Mouse (Mus musculus) forebrain, embryonic 12.5 days (tissue): ENCODE data around the gene Cnih3. TPM values are rescaled to one million over a fixed set of nuclear protein-coding genes. Genes with fewer than 3 reads are reported as not detected.

Experiments
- ATAC-seq: fragments of 200-750 bp; cut with Nextera tagmentation; 2 replicates; pipeline ENCODE4 v1.8.0; 2017; ENCODE audit warnings: moderate TSS enrichment; ENCODE audit not compliant: low FRiP score
- H3K27ac ChIP-seq: fragments of 300-500 bp; sonication (generic); 2 replicates; pipeline ENCODE4 v1.5.1; 2016; ENCODE audit warnings: mild to moderate bottlenecking
- H3K27me3 ChIP-seq: fragments of 300-500 bp; sonication (generic); 2 replicates; pipeline ENCODE4 v1.6.1; 2016; ENCODE audit warnings: mild to moderate bottlenecking
- H3K36me3 ChIP-seq: fragments of 300-500 bp; sonication (generic); replicated peaks from 2 replicates; pipeline ENCODE4 v1.6.1; 2016; ENCODE audit warnings: mild to moderate bottlenecking
- H3K4me1 ChIP-seq: fragments of 300-500 bp; sonication (generic); 2 replicates; pipeline ENCODE4 v1.6.1; 2016
- H3K4me2 ChIP-seq: fragments of 300-500 bp; sonication (generic); 2 replicates; pipeline ENCODE4 v1.6.1; 2016; ENCODE audit warnings: mild to moderate bottlenecking, moderate library complexity
- H3K4me3 ChIP-seq: fragments of 300-500 bp; sonication (generic); replicated peaks from 2 replicates; pipeline ENCODE4 v1.5.1; 2016; ENCODE audit warnings: mild to moderate bottlenecking
- H3K9ac ChIP-seq: fragments of 300-500 bp; sonication (generic); 2 replicates; pipeline ENCODE4 v1.6.1; 2016; ENCODE audit warnings: mild to moderate bottlenecking
- H3K9me3 ChIP-seq: fragments of 300-500 bp; sonication (generic); 2 replicates; pipeline ENCODE4 v1.6.1; 2016
- WGBS: fragments of 180-500 bp; shearing (Covaris S2); methylation state at CpG from one replicate; pipeline ENCODE4 v1.1.7; 2016; 5-methylcytosine and 5-hydroxymethylcytosine counted together
- polyA plus RNA-seq: library from polyadenylated mRNA; unstranded; fragments of >200 nt; fragmentation: Nextera tagmentation; extraction: Ambion mirVana; gene quantifications from 2 replicates; pipeline ENCODE4 v1.2.1, GENCODE M21; 2016

Gene Cnih3
- polyA plus RNA-seq, 1 experiment from 2014 or later = 4.3 TPM

DNA sequence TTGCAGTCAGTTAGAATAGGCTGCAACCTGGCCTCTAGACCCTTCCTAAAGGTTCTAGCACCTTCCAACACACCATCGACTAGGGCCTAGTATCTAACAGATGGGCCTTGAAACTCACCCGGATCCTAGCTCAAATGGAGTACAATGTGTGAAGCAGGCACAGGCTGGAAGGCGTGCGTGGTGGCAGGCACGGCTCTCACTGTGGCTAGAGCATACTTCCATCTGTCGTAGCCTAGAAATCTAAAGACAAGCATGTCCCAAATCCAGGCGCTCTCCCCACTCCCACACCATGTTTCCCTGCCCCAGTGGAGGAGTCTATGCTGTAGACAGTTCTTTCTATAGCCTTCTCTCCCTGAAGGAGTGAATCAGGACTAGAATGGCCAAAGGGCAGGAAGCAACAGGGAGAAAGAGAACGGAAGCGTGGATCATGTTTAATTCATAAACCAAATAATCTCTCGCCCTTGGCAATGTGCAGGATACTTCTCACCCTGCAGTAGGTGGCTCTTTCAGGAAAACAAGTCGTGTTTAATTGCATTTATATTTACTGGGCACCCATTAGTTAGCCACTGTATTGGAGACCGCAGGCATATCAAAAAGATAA, 29.1 kb downstream of the Cnih3 start:
- Histone ChIP-seq H3K9ac (no peak overlapping the region), H3K4me2 (no peak overlapping the region), H3K9me3 (no peaks in the 10 kb centered on the region), H3K36me3 (no peaks in the 10 kb centered on the region), H3K27me3 (no peaks in the 10 kb centered on the region), H3K4me3 (no peak overlapping the region), H3K4me1 (peaks cover 11% of the 10 kb centered on the region), H3K27ac (no peak overlapping the region)
- ATAC-seq = no peak
- WGBS = 77% methylated on average over 12 of the region's 12 CpGs

DNA sequence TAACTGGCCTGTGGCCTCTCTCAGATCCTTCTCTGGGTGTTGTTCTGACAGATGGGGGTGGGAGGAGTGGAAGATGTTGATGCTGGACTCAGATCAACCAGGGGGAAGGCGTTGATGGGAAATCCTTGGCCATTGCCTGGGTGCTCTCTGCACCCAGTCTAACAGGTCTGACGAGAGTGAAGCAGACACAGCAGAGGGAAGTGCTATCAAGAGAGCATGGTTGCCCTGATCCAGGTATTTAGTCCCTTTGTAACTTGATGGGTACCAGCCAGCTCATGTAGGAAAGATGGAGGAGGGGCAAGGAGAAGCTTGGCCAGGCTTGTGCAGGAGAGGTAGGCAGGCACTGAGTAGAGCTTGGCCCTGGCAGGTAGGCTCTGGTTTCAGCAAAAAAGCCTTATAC, 36.8 kb downstream of the Cnih3 start:
- Histone ChIP-seq H3K9me3 (no peaks in the 10 kb centered on the region), H3K36me3 (no peaks in the 10 kb centered on the region), H3K4me3 (no peak overlapping the region), H3K9ac (no peak overlapping the region), H3K27me3 (no peaks in the 10 kb centered on the region), H3K27ac (no peak overlapping the region), H3K4me2 (no peak overlapping the region), H3K4me1 (no peaks in the 10 kb centered on the region; the same call in 1 of the 2 replicates)
- WGBS = 79% methylated on average over 2 of the region's 2 CpGs
- ATAC-seq = no peak

DNA sequence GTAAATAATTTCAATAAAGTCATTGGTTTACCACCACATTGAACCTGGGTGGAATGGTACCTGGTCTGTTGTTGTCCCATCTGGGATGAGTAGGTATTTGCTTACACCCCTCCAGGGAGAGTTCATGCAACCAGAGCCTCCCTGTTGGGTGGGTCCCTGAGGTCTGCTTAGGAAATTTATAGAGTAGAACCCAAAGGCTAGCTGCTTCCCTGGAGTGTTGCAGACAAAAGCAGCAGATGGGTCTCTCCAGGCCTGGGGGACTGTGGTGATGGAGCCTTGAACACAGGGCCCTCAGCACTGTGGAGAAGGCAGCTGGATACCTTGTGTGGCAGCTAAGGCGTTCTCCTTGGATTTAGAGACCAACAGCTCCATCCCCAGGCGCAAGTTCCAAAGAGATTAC, 40.1 kb downstream of the Cnih3 start:
- Histone ChIP-seq H3K9ac (no peak overlapping the region), H3K9me3 (no peaks in the 10 kb centered on the region), H3K27me3 (no peaks in the 10 kb centered on the region), H3K4me3 (no peak overlapping the region), H3K36me3 (no peaks in the 10 kb centered on the region), H3K27ac (no peak overlapping the region), H3K4me2 (no peak overlapping the region), H3K4me1 (no peaks in the 10 kb centered on the region)
- WGBS = 96% methylated on average over 2 of the region's 2 CpGs
- ATAC-seq = no peak

- ATAC-seq = no peak
- Histone ChIP-seq H3K27me3 (no peaks in the 10 kb centered on the region), H3K4me2 (no peak overlapping the region), H3K4me1 (no peaks in the 10 kb centered on the region), H3K9ac (no peak overlapping the region), H3K27ac (no peak overlapping the region), H3K36me3 (no peaks in the 10 kb centered on the region), H3K4me3 (no peak overlapping the region), H3K9me3 (no peaks in the 10 kb centered on the region)
- 65% methylated on average over 6 of the region's 6 CpGs for WGBS
These were observed 41.1 kb downstream of the Cnih3 start for GRCm38 (mm10) chr1:181393250-181394149.

GRCm38 (mm10) chr1:181395234-181395828, 42.9 kb downstream of the Cnih3 start:
- 93% methylated on average over 6 of the region's 6 CpGs for WGBS
- no peak overlapping the region for H3K4me2 ChIP-seq
- no peaks in the 10 kb centered on the region for H3K27me3 ChIP-seq
- H3K27ac ChIP-seq = no peak overlapping the region
- H3K36me3 ChIP-seq = no peaks in the 10 kb centered on the region
- H3K4me1 ChIP-seq = no peaks in the 10 kb centered on the region
- no peak for ATAC-seq
- H3K9me3 ChIP-seq = no peaks in the 10 kb centered on the region
- no peak overlapping the region for H3K4me3 ChIP-seq
- no peak overlapping the region for H3K9ac ChIP-seq

GRCm38 (mm10) chr1:181399179-181399578, 46.8 kb downstream of the Cnih3 start:
- H3K27ac ChIP-seq = no peak overlapping the region
- 90% methylated on average over 3 of the region's 3 CpGs for WGBS
- no peaks in the 10 kb centered on the region for H3K27me3 ChIP-seq
- ATAC-seq = no peak
- no peaks in the 10 kb centered on the region for H3K36me3 ChIP-seq
- H3K4me2 ChIP-seq = no peak overlapping the region
- H3K4me1 ChIP-seq = no peaks in the 10 kb centered on the region
- no peaks in the 10 kb centered on the region for H3K9me3 ChIP-seq
- no peak overlapping the region for H3K9ac ChIP-seq
- H3K4me3 ChIP-seq = no peak overlapping the region

- Histone ChIP-seq H3K9ac (no peak overlapping the region), H3K9me3 (no peaks in the 10 kb centered on the region), H3K4me2 (no peak overlapping the region), H3K27ac (no peak overlapping the region), H3K27me3 (no peaks in the 10 kb centered on the region), H3K36me3 (no peaks in the 10 kb centered on the region), H3K4me3 (no peak overlapping the region), H3K4me1 (peaks cover 4% of the 10 kb centered on the region; the same call in 1 of the 2 replicates)
- no peak for ATAC-seq
- WGBS = 87% methylated on average over 7 of the region's 7 CpGs
These were observed 50.6 kb downstream of the Cnih3 start for GRCm38 (mm10) chr1:181403056-181403455.

DNA sequence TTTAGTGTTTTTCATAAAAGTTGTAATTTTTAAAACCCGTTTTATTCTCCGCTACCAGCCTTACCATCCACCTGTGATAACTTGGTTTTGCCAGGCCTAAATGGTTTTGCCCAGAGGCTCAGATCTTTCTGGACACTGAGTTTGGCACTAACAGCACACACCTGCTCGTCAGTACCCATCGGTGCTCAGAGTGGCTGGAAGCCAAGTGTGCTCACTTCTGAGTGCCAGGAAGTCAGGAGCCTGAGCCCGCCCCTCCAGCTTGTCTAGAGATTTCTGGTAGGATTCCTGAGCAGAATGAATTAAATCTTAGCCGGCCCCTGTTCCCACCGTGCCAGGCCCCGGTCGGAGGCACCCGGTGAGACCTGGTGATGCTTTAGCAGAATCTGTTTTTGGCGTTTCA, 54.9 kb downstream of the Cnih3 start:
- Histone ChIP-seq H3K9ac (no peak overlapping the region), H3K4me2 (no peak overlapping the region), H3K4me3 (no peak overlapping the region), H3K27me3 (no peaks in the 10 kb centered on the region), H3K9me3 (no peaks in the 10 kb centered on the region), H3K27ac (no peak overlapping the region), H3K36me3 (no peaks in the 10 kb centered on the region), H3K4me1 (peaks cover 31% of the 10 kb centered on the region)
- 89% methylated on average over 11 of the region's 11 CpGs for WGBS
- no peak for ATAC-seq

- H3K9ac ChIP-seq = no peak overlapping the region
- H3K27ac ChIP-seq = peak overlapping the region; percentile 65
- no peak overlapping the region for H3K4me2 ChIP-seq
- H3K36me3 ChIP-seq = no peaks in the 10 kb centered on the region
- ATAC-seq = peak; percentile 67
- peaks cover 31% of the 10 kb centered on the region for H3K4me1 ChIP-seq
- H3K4me3 ChIP-seq = no peak overlapping the region
- WGBS = 67% methylated on average over 18 of the region's 18 CpGs
- H3K27me3 ChIP-seq = no peaks in the 10 kb centered on the region
- no peaks in the 10 kb centered on the region for H3K9me3 ChIP-seq
These were observed 55.9 kb downstream of the Cnih3 start for GRCm38 (mm10) chr1:181408086-181408975.

DNA sequence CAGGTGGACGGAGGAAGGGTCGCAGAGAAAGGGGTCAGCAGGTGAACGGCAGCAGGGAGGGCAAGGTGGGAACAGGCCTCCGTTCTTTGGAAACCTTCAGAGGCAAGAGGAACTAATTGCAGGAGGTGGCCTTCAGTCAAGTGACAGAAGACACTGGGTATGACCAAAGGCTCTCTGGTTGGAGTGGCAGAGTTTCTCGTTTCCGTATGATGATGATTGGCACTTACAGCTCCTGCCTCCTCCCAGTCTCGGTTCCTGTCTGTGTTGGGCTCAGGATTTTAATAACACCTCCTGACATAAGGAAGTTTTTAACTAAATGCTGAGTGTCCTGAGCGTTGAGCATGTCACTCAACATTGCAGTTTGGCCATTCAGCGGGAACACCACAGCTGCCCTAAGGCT, 57.3 kb downstream of the Cnih3 start:
- Histone ChIP-seq H3K4me1 (peaks cover 31% of the 10 kb centered on the region), H3K27ac (no peak overlapping the region)
- WGBS = 89% methylated on average over 9 of the region's 9 CpGs

GRCm38 (mm10) chr1:181410647-181411254, 58.3 kb downstream of the Cnih3 start:
- H3K27ac ChIP-seq = peak overlapping the region; percentile 54; the same call in 1 of the 2 replicates
- peaks cover 31% of the 10 kb centered on the region for H3K4me1 ChIP-seq
- H3K36me3 ChIP-seq = no peaks in the 10 kb centered on the region
- no peak overlapping the region for H3K4me3 ChIP-seq
- peak; percentile 13; the same call in 1 of the 2 replicates for ATAC-seq
- H3K4me2 ChIP-seq = no peak overlapping the region
- H3K9me3 ChIP-seq = no peaks in the 10 kb centered on the region
- no peaks in the 10 kb centered on the region for H3K27me3 ChIP-seq
- no peak overlapping the region for H3K9ac ChIP-seq
- 43% methylated on average over 8 of the region's 8 CpGs for WGBS

More for the DNA sequence above, 57.3 kb downstream of the Cnih3 start:
- H3K9ac ChIP-seq = no peak overlapping the region
- no peaks in the 10 kb centered on the region for H3K36me3 ChIP-seq
- H3K4me3 ChIP-seq = no peak overlapping the region
- H3K27me3 ChIP-seq = no peaks in the 10 kb centered on the region
- no peak for ATAC-seq
- H3K4me2 ChIP-seq = no peak overlapping the region
- no peaks in the 10 kb centered on the region for H3K9me3 ChIP-seq
